Mouse (Mus musculus): ENCODE measurements around the gene Lhx3. TPM values are rescaled to one million over a fixed set of nuclear protein-coding genes. Genes with fewer than 3 reads are reported as not detected.

The Lhx3 gene
- not detected for total RNA-seq (2021)
- long read RNA-seq, experiment 1: 0 reads
- long read RNA-seq, experiment 2: 0 reads

DNA sequence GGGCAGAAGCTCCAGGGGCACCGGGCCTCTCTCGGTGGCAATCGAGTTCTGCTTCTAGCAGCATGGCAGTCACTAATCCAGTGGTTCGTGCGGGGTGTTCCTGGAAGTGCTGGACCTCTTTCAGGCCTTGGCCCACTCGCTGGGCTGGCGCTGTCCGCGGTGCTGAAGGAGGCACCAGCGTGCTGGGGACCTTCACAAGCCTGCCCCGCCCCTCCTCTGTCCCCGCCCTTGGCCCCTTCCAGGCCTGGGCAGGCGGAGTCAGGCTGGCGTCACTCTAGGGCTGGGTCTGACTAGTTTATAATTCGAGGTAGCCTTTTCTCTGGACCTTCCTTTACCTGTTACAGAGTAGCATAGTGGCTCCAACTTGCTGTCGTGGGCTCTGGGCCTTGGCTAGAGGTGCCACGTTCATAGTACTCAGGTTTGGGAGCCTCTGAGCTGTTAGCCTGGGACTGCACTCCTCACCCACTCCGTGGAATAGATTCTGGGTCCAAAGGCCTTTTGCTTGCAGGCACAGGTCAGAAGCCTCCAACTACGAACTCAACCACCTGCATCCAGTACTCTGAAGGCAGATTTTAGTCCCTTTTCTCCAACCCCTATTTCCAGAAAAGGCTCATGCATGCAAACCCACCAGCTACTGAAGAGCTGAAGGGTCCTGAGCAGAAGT, at the start of gene Lhx3:
Gene Lhx3, minus strand, starts transcription at position 164 of the 664 bp plus-strand sequence.
- peak; percentile 80 to 89 for DNase-seq (ENCODE audit: low spot score in 2 of 2)

DNA sequence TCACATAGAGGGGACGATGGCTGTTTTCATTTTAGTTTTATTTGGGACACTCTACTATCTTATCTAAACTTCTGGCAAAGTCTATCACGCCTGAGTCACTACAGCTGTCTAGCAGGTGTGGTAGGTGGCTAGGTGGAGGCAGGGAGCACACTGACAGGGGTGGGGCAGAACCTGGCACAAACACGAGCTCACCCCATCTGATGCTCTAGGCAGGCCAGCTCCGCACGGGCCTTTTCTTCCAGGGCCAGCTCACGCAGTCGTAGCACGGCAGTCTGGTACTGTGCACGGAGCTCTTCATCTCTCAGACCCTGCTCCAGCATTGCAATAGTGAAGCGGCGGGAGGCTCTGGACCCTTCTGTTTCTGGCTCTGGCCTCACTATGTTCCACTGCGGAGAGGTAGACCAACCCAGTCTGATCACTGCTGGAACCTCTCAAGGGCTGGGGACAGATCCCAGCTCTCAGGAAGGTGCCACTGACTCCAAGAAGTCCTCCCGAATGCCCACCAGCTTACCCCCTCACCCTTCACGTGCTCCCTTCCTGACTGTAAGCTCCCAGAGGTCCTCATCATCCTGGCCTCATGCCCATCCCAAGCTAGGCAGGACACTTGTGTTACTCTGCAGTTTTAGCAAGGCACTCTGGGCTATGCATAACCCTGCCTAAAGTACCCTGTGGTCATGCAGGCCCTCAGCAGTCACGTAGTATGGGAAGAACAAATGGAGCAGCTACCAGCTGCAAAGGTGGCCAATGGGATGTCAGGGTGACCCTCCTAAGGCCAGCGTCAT, 49.4 kb upstream of the Lhx3 start:
- DNase-seq (ENCODE audit: low spot score in 2 of 2): no peak

DNA sequence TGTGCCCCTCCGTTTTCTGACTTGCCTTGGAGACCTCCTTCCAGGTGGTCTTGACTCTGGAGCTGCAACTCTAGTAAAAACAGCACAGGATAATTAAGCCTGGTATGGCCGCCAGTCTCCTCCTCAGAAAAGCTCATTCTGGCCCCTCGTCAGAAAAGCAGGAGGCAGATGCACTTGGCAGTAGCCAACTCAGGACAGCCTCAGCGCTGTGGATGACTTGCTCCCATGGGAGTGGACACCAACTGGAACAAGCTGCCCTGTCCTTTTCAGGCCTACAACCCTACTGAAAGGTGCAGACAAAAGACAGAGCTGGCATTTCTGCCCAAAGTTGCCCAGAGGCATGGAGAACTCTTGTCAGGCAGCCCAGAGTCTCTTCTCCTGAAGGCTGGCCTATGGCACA, 46.7 kb upstream of the Lhx3 start:
- DNase-seq (ENCODE audit: low spot score in 2 of 2): no peak

DNA sequence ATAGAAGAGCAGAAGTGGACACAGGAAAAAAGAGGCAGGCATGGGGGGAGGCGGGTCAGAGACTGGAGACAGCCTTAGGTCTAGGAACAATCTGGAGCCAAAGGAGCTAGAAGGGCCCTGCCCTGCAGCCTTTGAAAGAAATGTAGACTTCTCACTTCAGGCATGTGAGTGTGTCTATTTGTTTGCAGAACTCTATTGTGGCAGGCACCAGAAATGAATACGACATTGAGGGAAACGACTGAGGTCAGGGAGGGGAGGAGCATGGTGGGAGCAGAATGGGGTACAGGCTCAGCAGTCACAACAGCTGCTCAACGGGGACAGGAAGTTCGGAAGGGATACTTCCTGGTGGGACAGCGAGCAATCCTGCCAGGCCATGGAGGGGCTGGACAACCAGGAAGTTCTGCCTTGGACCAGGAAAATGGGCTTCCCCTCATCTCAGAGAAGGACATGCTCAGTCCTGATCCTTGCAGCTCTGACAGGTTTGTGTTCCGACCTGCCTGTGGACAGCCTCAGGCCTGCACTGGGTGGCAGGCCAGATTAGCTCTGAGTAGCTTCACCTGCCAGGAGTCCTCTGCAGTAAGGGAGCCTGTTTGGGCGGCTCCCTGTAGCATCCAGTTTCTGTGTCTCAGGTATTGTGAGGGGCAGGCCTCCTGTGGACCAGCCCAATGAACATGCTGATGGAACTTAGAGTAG, 44.6 kb upstream of the Lhx3 start:
- DNase-seq (ENCODE audit: low spot score in 2 of 2): no peak

DNA sequence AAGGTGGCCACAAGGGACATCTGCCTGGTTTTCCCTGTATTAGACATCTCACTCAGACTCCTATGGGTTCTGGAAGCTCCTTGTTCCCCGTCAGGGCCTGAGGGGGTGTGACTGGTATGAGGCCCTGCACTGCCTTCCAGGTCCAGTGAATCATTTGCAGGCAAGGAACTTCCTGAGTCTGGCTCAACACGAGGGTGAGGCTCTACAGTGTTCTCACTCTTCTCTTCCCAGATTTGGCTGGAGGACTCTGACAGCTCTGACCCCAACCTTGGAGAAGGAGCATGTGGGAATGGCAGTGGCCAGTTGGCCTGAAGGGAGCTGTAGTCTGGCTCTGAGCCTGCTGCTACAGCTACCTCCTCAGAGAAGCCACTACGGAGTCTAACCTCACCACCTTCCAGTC, 39.4 kb upstream of the Lhx3 start:
- DNase-seq (ENCODE audit: low spot score in 2 of 2): no peak

DNA sequence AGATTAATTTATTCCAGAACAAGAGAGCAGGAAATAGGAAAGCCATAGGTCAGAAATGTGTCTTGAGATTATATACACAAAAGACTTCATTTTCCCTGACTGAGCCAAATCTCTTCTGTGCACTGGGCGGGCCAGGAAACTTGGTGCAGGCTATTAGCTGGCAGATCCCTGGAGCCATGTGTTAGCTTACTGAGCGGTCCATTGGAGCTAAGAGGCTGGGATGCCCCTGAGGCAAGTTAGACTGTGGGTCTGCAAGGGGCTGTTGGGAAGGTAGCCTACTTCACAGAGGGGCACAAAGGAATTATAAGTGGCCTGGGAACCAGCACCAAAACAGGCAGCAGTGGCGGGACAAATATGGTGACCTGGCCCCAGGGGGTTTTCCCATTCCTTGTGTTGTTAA, 32.8 kb upstream of the Lhx3 start:
- no peak for DNase-seq (ENCODE audit: low spot score in 2 of 2)

DNA sequence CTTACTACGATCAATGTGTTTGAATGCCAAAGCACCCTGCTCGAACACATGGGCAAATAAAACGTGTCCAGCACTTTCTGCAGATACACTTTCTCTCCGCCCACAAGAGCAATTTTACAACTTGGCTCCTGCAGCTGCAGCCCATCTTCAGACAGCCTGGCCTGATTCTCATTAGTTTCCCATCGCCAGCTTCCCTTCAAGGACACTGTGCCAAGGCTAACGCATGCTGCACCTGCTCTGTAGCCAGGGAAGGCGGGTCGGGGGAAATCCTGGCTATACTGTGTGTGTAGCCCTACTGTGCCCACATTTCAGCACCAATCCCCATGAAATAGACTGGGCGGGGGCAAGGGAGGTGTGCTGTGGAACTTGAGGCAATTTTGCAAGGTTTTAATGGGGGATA, 32.2 kb upstream of the Lhx3 start:
- DNase-seq (ENCODE audit: low spot score in 2 of 2): no peak

DNA sequence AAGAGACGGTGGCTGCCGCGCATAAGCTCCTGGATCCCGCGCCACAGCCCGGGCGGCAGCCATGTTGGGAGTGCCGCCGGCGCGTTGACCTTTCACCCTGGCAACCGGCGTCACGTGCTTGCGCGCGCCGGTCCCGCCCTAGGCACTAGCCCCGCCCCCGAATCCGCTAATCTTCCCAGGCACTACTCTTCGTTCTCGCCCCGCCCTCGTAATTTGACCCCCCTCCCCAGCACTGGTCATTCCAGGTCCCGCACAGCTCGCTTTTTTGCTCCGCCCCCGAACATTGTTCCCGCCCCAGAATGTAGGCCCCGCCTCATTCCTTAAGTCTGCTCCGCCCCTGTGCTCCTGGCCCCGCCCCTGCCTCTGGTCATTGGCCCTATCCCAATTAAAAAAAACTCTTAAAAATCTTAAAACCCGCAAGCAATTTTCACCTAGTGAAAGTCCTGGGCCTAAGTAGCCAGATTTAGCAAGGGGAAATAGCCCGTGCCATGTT, 29.2 kb upstream of the Lhx3 start, which contains the start of gene Qsox2:
Gene Qsox2, minus strand, starts transcription at position 236 of the 493 bp plus-strand sequence.
- peak; percentile 86 to 95 for DNase-seq (ENCODE audit: low spot score in 2 of 2)

DNA sequence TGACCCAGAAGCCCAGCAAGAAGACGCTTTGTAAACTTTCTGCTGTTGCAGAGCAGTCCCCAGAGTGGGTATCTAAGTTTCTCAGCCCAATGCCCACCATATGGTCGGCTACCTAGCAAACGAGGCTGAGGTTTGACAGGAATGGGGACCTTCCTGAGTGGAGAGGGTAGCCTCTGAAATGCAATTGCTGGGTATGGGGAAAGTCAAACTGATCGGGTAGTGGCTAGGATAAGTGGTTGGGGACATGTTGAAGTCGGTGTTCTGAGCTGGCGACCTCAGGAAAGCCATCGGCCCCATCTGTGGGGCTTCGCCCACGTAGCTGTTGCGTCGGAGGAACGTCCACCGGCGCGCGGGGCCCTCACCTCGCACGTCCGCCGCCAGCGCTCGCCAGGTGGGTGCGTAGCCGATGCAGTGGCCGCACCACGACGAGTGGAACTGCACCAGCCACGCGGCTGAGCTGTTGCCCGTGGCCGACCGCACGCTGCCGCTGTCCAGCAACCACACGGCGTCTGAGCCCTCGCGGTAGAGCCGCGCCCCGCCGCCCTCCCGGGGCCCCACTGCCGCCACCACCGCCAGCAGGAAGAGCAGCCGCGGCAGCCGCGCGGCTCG, 28.7 kb upstream of the Lhx3 start:
- DNase-seq (ENCODE audit: low spot score in 2 of 2): no peak

DNA sequence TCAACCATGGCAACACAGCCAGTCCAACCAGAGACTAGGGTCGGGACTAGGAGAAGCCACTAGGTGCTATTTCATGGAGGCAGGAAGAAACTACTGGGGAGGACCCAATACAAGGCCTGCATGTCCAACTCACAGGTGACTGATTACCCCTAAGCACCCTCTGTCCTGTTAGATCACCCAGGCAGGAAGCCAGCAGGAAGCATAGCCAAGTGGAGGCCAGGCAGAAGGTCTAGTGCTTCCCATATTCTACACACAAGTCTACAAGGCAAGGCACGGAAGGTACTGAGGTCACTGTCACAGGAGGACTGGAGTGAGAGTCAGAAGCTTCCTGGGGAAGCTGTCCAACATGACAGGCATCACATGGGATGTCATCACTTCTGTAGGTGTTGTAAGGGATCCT, 26.7 kb upstream of the Lhx3 start:
- no peak for DNase-seq (ENCODE audit: low spot score in 2 of 2)

DNA sequence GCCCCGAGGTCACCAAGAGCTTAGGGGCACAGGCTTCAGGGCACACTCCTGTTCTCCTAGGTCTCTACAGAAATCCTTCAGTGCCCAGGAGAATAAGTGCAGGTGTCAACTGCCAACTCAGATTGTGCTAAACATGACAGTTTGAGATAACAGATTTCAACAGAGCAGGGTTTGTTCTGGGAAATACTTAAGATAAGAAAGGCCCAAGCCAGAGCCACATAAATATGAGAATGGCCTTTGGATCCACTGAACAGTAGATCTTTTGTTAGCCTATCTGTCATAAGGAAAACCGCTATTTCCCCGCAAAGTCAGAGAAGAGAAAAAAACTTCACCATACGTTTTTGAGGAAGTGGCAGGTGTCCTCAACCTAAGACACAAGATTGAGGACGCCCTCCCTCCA, 26.2 kb upstream of the Lhx3 start:
- no peak for DNase-seq (ENCODE audit: low spot score in 2 of 2)

DNA sequence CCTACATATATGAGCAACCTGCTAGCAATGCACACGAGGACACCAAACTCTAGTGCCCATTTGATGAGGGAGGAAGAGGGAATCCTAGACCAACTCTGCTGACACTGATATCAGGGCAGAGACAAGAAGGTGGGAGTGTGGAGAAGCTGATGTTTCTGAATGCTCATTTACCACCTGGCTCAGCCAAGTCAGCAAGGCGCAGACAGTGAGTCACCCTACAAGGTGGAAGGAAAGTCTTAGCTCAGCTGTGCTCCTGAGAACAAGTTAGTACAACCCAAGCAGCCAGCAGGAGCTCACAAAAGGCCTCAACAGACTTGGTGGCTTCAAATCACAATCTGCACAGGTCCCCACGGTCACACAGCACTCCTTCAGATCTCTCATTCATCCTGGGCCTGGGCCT, 23.3 kb upstream of the Lhx3 start:
- DNase-seq (ENCODE audit: low spot score in 2 of 2): no peak

DNA sequence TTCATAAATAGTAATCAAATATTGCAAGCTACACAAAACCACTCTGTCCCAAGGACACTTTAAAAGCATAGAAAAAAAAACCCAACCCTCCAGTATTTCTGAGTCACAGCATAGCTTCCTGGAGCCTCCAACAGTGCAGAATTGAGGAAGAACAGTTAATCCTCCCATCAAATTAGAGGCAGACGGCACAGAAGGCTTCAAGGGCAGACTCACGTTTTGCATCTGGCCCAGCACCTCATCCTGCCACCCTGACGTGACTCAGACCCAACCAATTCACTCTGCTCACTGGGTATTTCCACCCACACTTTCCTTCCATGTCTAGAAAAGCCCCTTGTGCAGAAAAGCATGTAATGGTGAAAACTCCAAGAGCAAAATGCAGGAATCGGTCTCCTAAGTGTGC, 22.2 kb upstream of the Lhx3 start:
- no peak for DNase-seq (ENCODE audit: low spot score in 2 of 2)

DNA sequence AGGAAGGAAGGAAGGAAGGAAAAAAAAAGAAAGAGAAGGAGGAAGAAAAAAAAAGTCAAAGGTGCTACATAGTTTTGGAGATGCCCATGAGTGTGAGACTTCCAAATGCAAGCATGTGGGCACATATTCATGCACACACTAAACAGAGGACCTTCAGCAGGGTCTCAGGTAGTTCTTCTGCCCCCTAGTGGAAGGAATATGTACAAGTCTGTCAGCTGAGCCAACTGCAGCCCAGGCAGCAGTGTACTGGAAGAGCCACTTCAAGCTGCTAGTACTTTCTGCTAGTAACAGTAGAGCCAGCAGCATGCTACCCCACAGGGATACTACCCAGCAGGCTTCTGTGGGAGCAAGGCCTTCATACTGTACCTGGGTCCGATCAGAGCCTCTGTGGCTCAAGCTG, 19.7 kb upstream of the Lhx3 start:
- DNase-seq (ENCODE audit: low spot score in 2 of 2): no peak

DNA sequence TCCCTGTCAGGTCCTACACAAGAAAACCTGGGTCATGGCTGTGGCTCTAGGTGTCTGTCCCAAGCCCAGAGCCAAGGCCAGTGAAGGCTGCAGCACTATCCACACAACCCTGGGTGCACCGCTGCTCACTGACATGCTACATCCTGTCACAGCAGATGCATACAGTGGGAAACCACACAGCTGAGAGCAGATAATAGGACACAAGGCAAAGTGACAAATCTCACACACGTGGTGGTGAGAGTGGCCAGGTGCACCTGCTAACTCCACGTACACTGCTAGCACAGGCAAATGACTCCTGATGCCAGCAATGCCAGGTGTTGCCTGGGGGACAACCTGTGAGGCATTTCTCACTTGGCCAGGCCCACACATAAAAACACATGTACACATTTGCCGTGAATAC, 17.2 kb upstream of the Lhx3 start:
- DNase-seq (ENCODE audit: low spot score in 2 of 2): no peak

DNA sequence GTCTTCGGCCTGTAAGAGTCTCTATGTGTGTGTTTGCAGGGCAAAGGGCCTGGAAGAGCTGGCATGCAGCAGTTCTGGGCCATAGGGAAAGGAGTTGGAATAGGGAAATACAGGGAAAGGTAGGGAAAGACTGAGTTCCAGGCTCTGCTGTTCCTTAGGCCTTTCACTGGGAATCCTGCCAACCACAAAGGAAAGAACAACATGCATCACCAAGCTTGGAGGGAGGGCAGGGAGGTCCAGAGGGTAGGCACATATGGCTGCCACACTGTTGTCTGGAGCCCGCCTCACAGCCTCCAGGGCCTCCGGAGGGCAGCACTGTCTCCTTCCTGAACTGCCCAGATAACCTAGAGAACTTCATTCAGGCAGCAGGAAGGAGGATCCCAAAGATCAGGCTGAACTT, 15.9 kb upstream of the Lhx3 start:
- no peak for DNase-seq (ENCODE audit: low spot score in 2 of 2)

DNA sequence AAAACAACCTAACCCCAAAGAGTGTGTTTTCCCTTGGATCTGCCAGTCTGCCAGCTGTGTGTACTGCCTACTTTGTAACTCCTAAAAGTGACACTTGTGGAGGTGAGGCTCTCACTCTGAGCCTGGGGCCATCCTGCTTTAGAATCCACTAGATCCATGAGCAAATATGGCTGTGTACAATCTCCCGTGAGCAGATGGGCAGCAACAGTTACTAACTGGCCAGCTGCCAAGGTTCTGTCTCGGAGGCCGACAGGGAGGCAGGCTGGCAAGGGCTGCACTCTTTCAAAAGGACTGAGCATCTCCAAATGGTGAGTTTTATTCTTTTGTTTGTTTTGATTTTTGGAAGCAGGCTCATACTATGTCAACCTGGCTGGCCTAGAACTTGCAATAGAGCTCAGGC, 6.4 kb upstream of the Lhx3 start:
- DNase-seq (ENCODE audit: low spot score in 2 of 2): no peak

DNA sequence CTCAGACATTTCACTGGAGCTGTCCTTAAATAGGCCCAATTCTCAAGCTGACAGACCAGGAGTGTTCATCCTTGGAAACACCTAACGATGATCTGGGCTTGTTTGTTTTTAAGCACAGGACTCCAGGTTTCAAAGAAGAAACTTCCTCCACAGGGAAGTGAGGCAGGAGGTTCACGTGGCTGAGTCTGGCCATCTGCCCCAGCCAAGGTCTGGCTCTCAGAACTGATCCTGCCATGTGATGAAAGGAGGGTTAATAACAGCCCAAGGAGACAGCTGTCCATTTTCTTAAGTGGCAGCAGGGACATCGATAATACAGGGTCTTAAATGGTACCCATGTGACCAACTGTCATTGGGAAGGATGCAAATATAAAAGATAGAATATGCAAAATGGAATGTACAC, 1.5 kb upstream of the Lhx3 start:
- DNase-seq (ENCODE audit: low spot score in 2 of 2): no peak

DNA sequence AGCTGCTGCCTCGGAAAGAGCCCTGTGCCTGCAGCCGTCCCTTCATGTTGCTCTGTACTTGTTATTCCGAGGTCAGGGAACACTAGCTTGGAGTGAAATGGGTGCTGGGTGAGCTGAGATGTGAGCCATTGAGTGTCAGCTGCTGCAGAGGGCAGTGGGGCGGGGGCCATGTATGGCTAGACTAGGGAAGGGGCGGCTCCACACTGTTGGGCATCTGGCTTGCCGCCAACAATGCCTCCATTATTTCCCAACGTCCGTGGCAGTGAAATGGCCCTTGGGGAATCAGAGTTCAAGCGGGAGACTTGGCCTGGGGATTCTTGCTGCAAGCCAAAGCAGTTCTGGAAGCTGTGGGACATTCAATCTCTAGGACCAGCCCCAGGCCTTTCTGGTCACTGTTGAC, 530 bp downstream of the Lhx3 start:
- DNase-seq (ENCODE audit: low spot score in 2 of 2): no peak

DNA sequence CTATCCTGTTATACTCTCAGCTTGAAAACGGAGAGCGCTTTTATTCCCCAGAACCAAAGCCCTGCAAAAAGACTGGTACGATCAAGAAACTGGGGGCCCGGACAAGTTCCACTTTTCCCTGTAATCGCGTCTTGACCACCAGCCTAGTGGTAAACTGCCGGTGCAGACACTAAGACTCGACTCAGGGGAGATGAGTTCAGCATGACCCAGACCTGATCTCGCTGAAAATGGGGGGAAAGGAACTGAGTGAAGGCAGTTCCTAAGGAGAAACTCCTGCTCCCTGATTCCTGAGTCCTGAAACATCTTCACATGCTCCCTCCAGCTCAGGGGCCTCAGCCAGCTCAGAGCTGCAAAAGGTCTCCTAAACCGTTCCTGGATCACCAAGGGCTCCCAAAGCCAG, 2.3 kb downstream of the Lhx3 start:
- DNase-seq (ENCODE audit: low spot score in 2 of 2): no peak

DNA sequence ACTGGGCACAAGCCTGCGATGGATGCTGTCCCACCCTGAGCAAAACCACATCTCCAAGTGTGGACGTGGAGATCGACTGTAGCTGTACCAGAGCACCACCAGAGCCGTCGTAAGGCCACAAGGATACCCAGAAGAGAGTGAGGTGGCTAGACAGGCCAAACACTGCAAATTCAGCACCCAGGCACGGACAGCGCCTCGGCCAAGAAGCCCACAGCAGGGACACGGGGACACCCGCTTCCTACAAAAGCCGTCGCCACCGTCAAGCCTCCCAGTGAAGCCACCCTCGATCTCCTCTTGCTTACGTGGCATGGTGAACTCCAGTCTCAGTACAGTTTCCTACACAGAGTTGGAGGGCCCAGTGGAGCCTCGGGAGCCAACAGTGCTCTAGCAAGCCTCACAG, 3.0 kb downstream of the Lhx3 start:
- peak in 1 of 2 experiments; percentile 46 for DNase-seq (ENCODE audit: low spot score in 2 of 2)

Measured in gastrocnemius, postnatal 4 days (tissue).